Mouse (Mus musculus) intestine, embryonic 14.5 days (tissue): ENCODE data around the gene Atad5. TPM values are rescaled to one million over a fixed set of nuclear protein-coding genes. Genes with fewer than 3 reads are reported as not detected.
A peak's percentile ranks its signal among the peaks of the same experiment; 100 is the strongest.

Source experiments
- ATAC-seq: fragments of 200-750 bp; cut with Nextera tagmentation; replicated peaks from 2 replicates; pipeline ENCODE4 v1.8.0; 2017; ENCODE audit warnings: low read depth, moderate number of reproducible peaks, moderate TSS enrichment, moderate library complexity; ENCODE audit not compliant: low FRiP score, low TSS enrichment
- DNase-seq: peaks from one replicate; pipeline ENCODE4 v3.0.0-alpha.2; 2018; ENCODE audit warnings: low spot score
- H3K27ac ChIP-seq: fragments of 300-500 bp; sonication (generic); 2 replicates; pipeline ENCODE4 v1.5.1; 2014; ENCODE audit warnings: low read depth, mild to moderate bottlenecking, control low read depth
- H3K27me3 ChIP-seq: fragments of 300-500 bp; sonication (generic); replicated peaks from 2 replicates; pipeline ENCODE4 v1.6.1; 2014; ENCODE audit warnings: low read length, control low read depth; ENCODE audit not compliant: control insufficient read depth, insufficient read depth
- H3K36me3 ChIP-seq: fragments of 300-500 bp; sonication (generic); 2 replicates; pipeline ENCODE4 v1.6.1; 2014; ENCODE audit warnings: low read length, control low read depth; ENCODE audit not compliant: control insufficient read depth, insufficient read depth
- H3K4me1 ChIP-seq: fragments of 300-500 bp; sonication (generic); replicated peaks from 2 replicates; pipeline ENCODE4 v1.6.1; 2014; ENCODE audit warnings: low read length, control low read depth, mixed read lengths; ENCODE audit not compliant: control insufficient read depth, insufficient read depth
- H3K4me2 ChIP-seq: fragments of 300-500 bp; sonication (generic); 2 replicates; pipeline ENCODE4 v1.6.1; 2014; ENCODE audit warnings: low read length
- H3K4me3 ChIP-seq: fragments of 300-500 bp; sonication (generic); 2 replicates; pipeline ENCODE4 v1.5.1; 2014; ENCODE audit warnings: low read depth, low read length, control low read depth, mixed read lengths
- H3K9ac ChIP-seq: fragments of 300-500 bp; sonication (generic); 2 replicates; pipeline ENCODE4 v1.6.1; 2014; ENCODE audit warnings: mild to moderate bottlenecking, low read length
- H3K9me3 ChIP-seq: fragments of 300-500 bp; sonication (generic); 2 replicates; pipeline ENCODE4 v1.6.1; 2016; ENCODE audit warnings: low read length, control low read depth; ENCODE audit not compliant: control insufficient read depth
- WGBS: fragments of 180-500 bp; shearing (Covaris S2); extraction: QIAGEN DNeasy Blood & Tissue Kit; methylation state at CpG from one replicate; pipeline ENCODE4 v1.1.7; 2014; 5-methylcytosine and 5-hydroxymethylcytosine counted together
- polyA plus RNA-seq: library from polyadenylated mRNA; unstranded; fragments of >200 nt; fragmentation: Nextera tagmentation; extraction: Ambion mirVana; gene quantifications from 2 replicates; pipeline ENCODE4 v1.2.1, GENCODE M21; 2014

Atad5 gene
- polyA plus RNA-seq, 1 experiment from 2014 or later = 12.3 TPM

- Histone ChIP-seq H3K36me3 (peaks cover 19% of the 10 kb centered on the region), H3K4me1 (peaks cover 4% of the 10 kb centered on the region; the same call in 1 of the 2 replicates), H3K27ac (no peak overlapping the region), H3K27me3 (no peaks in the 10 kb centered on the region), H3K4me3 (peak overlapping the region; percentile 98), H3K9ac (peak overlapping the region; percentile 95), H3K9me3 (no peaks in the 10 kb centered on the region), H3K4me2 (peak overlapping the region; percentile 68)
- ATAC-seq (no peak), DNase-seq (no peak)
- 69% methylated on average over 3 of the region's 3 CpGs for WGBS
Observed at GRCm38 (mm10) chr11:80090555-80091164, 1.5 kb downstream of the Atad5 start.

GRCm38 (mm10) chr11:80098444-80099056 lies 9.3 kb downstream of the Atad5 start:
- Histone ChIP-seq H3K27me3 (no peaks in the 10 kb centered on the region), H3K9me3 (no peaks in the 10 kb centered on the region), H3K4me2 (no peak overlapping the region), H3K27ac (no peak overlapping the region), H3K4me3 (no peak overlapping the region), H3K36me3 (peaks cover 68% of the 10 kb centered on the region), H3K4me1 (no peaks in the 10 kb centered on the region), H3K9ac (no peak overlapping the region)
- WGBS = 91% methylated on average over 3 of the region's 3 CpGs
- no peak for ATAC-seq
- DNase-seq = no peak

- Histone ChIP-seq H3K9ac (no peak overlapping the region), H3K36me3 (peaks cover 59% of the 10 kb centered on the region), H3K27me3 (no peaks in the 10 kb centered on the region), H3K4me2 (no peak overlapping the region), H3K27ac (no peak overlapping the region), H3K4me1 (no peaks in the 10 kb centered on the region), H3K9me3 (no peaks in the 10 kb centered on the region), H3K4me3 (no peak overlapping the region)
- ATAC-seq (no peak), DNase-seq (no peak)
- 93% methylated on average over 6 of the region's 6 CpGs for WGBS
Observed at GRCm38 (mm10) chr11:80101298-80101697, 12.1 kb downstream of the Atad5 start.

- ATAC-seq = no peak
- H3K4me1 ChIP-seq = no peaks in the 10 kb centered on the region
- H3K36me3 ChIP-seq = peaks cover 71% of the 10 kb centered on the region
- H3K27ac ChIP-seq = no peak overlapping the region
- H3K4me2 ChIP-seq = no peak overlapping the region
- 89% methylated on average over 1 of the region's 1 CpGs for WGBS
- no peaks in the 10 kb centered on the region for H3K27me3 ChIP-seq
- DNase-seq = no peak
- H3K4me3 ChIP-seq = no peak overlapping the region
- no peaks in the 10 kb centered on the region for H3K9me3 ChIP-seq
- H3K9ac ChIP-seq = no peak overlapping the region
Observed at GRCm38 (mm10) chr11:80104407-80104806, 15.2 kb downstream of the Atad5 start.

- no peak overlapping the region for H3K4me3 ChIP-seq
- H3K27ac ChIP-seq = no peak overlapping the region
- H3K27me3 ChIP-seq = no peaks in the 10 kb centered on the region
- H3K36me3 ChIP-seq = peaks cover 79% of the 10 kb centered on the region
- no peaks in the 10 kb centered on the region for H3K4me1 ChIP-seq
- H3K9ac ChIP-seq = no peak overlapping the region
- 87% methylated on average over 1 of the region's 1 CpGs for WGBS
- ATAC-seq = no peak
- H3K4me2 ChIP-seq = no peak overlapping the region
- DNase-seq = no peak
- H3K9me3 ChIP-seq = no peaks in the 10 kb centered on the region
Observed at GRCm38 (mm10) chr11:80116411-80116810, 27.2 kb downstream of the Atad5 start.

GRCm38 (mm10) chr11:80132050-80132449 lies 42.9 kb downstream of the Atad5 start:
- Histone ChIP-seq H3K27ac (no peak overlapping the region), H3K36me3 (peaks cover 68% of the 10 kb centered on the region), H3K9ac (no peak overlapping the region), H3K9me3 (no peaks in the 10 kb centered on the region), H3K4me3 (no peak overlapping the region), H3K4me1 (no peaks in the 10 kb centered on the region), H3K4me2 (no peak overlapping the region), H3K27me3 (no peaks in the 10 kb centered on the region)
- no peak for DNase-seq
- WGBS = 74% methylated on average over 1 of the region's 1 CpGs
- ATAC-seq = no peak

- Histone ChIP-seq H3K27me3 (no peaks in the 10 kb centered on the region), H3K4me1 (no peaks in the 10 kb centered on the region), H3K27ac (no peak overlapping the region), H3K9ac (no peak overlapping the region), H3K9me3 (no peaks in the 10 kb centered on the region), H3K4me2 (no peak overlapping the region), H3K4me3 (no peak overlapping the region), H3K36me3 (peaks cover 73% of the 10 kb centered on the region)
- no peak for DNase-seq
- 75% methylated on average over 4 of the region's 4 CpGs for WGBS
- ATAC-seq = no peak
Observed at GRCm38 (mm10) chr11:80134744-80135143, 45.5 kb downstream of the Atad5 start.

GRCm38 (mm10) chr11:80135954-80136683 lies 46.9 kb downstream of the Atad5 start:
- Histone ChIP-seq H3K9ac (no peak overlapping the region), H3K4me3 (no peak overlapping the region), H3K4me1 (peaks cover 2% of the 10 kb centered on the region; the same call in 1 of the 2 replicates), H3K9me3 (no peaks in the 10 kb centered on the region), H3K27me3 (no peaks in the 10 kb centered on the region), H3K36me3 (peaks cover 73% of the 10 kb centered on the region), H3K27ac (no peak overlapping the region), H3K4me2 (no peak overlapping the region)
- ATAC-seq (no peak), DNase-seq (no peak)
- WGBS = 88% methylated on average over 11 of the region's 11 CpGs
